Mouse (Mus musculus) layer of hippocampus, postnatal 25 days (tissue): Measurements from ENCODE around the gene Orai2. TPM values are rescaled to one million over a fixed set of nuclear protein-coding genes. Genes with fewer than 3 reads are reported as not detected.
"Not testable (repeated sequence)": the region's sequence is repeated elsewhere in the genome, so short reads cannot be mapped to it uniquely, and the experiment has no call there.

Experiments
- DNase-seq, 2 experiments: peaks; one replicate each; pipeline ENCODE4 v3.0.0; 2022; ENCODE audit warnings: mixed read lengths in 2 of 2, low spot score in 1 of 2; ENCODE audit errors: extremely low spot score in 1 of 2
- total RNA-seq, 2 experiments: library from RNA; stranded (reverse); gene quantifications; 2 replicates each; pipeline ENCODE4 v1.2.3; 2021

Gene Orai2
- total RNA-seq, result 100 to 1,000 TPM; 136 to 151 TPM

GRCm38 (mm10) chr5:136170512-136171362, at the start of gene Orai2:
Gene Orai2, minus strand, starts transcription at chr5:136170713.
- DNase-seq, result peak; percentile 72 to 76

- no peak for DNase-seq
Measured at GRCm38 (mm10) chr5:136218585-136218984, 48.1 kb upstream of the Orai2 start.

GRCm38 (mm10) chr5:136217932-136218381, 47.4 kb upstream of the Orai2 start:
- no peak for DNase-seq

GRCm38 (mm10) chr5:136217004-136217665, 46.6 kb upstream of the Orai2 start:
- no peak for DNase-seq

- DNase-seq, result no peak
Measured at GRCm38 (mm10) chr5:136215958-136216357, 45.4 kb upstream of the Orai2 start.

- DNase-seq, result no peak
Measured at GRCm38 (mm10) chr5:136215211-136215610, 44.7 kb upstream of the Orai2 start.

- no peak for DNase-seq
Measured at GRCm38 (mm10) chr5:136213716-136214115, 43.2 kb upstream of the Orai2 start.

- DNase-seq, result no peak
Measured at GRCm38 (mm10) chr5:136212716-136213115, 42.2 kb upstream of the Orai2 start.

- DNase-seq, result not testable (repeated sequence)
Measured at GRCm38 (mm10) chr5:136211341-136212102, 41.0 kb upstream of the Orai2 start.

GRCm38 (mm10) chr5:136210549-136210948, 40.0 kb upstream of the Orai2 start:
- no peak for DNase-seq

GRCm38 (mm10) chr5:136201832-136202231, 31.3 kb upstream of the Orai2 start:
- peak; percentile 36 to 65 for DNase-seq

GRCm38 (mm10) chr5:136199526-136199925, 29.0 kb upstream of the Orai2 start:
- no peak for DNase-seq

GRCm38 (mm10) chr5:136198474-136199391, 28.2 kb upstream of the Orai2 start, which contains the start of gene Prkrip1:
Gene Prkrip1, minus strand, starts transcription at chr5:136198963.
- DNase-seq, result peak; percentile 91 to 93

- no peak for DNase-seq
Measured at GRCm38 (mm10) chr5:136191870-136192269, 21.4 kb upstream of the Orai2 start.

- DNase-seq, result peak; percentile 31 to 58
Measured at GRCm38 (mm10) chr5:136186723-136187122, 16.2 kb upstream of the Orai2 start.

- no peak for DNase-seq
Measured at GRCm38 (mm10) chr5:136183766-136184165, 13.3 kb upstream of the Orai2 start.

- no peak for DNase-seq
Measured at GRCm38 (mm10) chr5:136182830-136183229, 12.3 kb upstream of the Orai2 start.

- DNase-seq, result no peak
Measured at GRCm38 (mm10) chr5:136182049-136182448, 11.5 kb upstream of the Orai2 start.

- DNase-seq, result no peak
Measured at GRCm38 (mm10) chr5:136181197-136181596, 10.7 kb upstream of the Orai2 start.

- no peak for DNase-seq
Measured at GRCm38 (mm10) chr5:136179594-136179993, 9.1 kb upstream of the Orai2 start.
